Mouse (Mus musculus) kidney, embryonic 16.5 days (tissue): ENCODE data around the gene Prune1. TPM values are rescaled to one million over a fixed set of nuclear protein-coding genes. Genes with fewer than 3 reads are reported as not detected.

ENCODE experiments used
- ATAC-seq: fragments of 200-750 bp; cut with Nextera tagmentation; 2 replicates; pipeline ENCODE4 v1.8.0; 2017; ENCODE audit warnings: moderate TSS enrichment; ENCODE audit not compliant: low FRiP score, low TSS enrichment
- H3K27ac ChIP-seq: fragments of 300-500 bp; sonication (generic); 2 replicates; pipeline ENCODE4 v1.5.1; 2014; ENCODE audit warnings: low read length
- H3K27me3 ChIP-seq: fragments of 300-500 bp; sonication (generic); 2 replicates; pipeline ENCODE4 v1.6.1; 2014; ENCODE audit warnings: low read length, control low read depth, mixed read lengths; ENCODE audit not compliant: insufficient read depth
- H3K36me3 ChIP-seq: fragments of 300-500 bp; sonication (generic); 2 replicates; pipeline ENCODE4 v1.6.1; 2014; ENCODE audit warnings: low read length, control low read depth, mixed read lengths; ENCODE audit not compliant: insufficient read depth
- H3K4me1 ChIP-seq: fragments of 300-500 bp; sonication (generic); 2 replicates; pipeline ENCODE4 v1.6.1; 2014; ENCODE audit warnings: low read length, control low read depth, mixed read lengths; ENCODE audit not compliant: insufficient read depth
- H3K4me2 ChIP-seq: fragments of 300-500 bp; sonication (generic); replicated peaks from 2 replicates; pipeline ENCODE4 v1.6.1; 2014; ENCODE audit warnings: low read depth, low read length
- H3K4me3 ChIP-seq: fragments of 300-500 bp; sonication (generic); 2 replicates; pipeline ENCODE4 v1.5.1; 2014; ENCODE audit warnings: mild to moderate bottlenecking, low read length
- H3K9ac ChIP-seq: fragments of 300-500 bp; sonication (generic); replicated peaks from 2 replicates; pipeline ENCODE4 v1.6.1; 2014; ENCODE audit warnings: low read length
- H3K9me3 ChIP-seq: fragments of 300-500 bp; sonication (generic); 2 replicates; pipeline ENCODE4 v1.6.1; 2016; ENCODE audit warnings: low read length, control low read depth
- WGBS: fragments of 180-500 bp; shearing (Covaris S2); extraction: QIAGEN DNeasy Blood & Tissue Kit; methylation state at CpG from one replicate; pipeline ENCODE4 v1.1.7; 2014; 5-methylcytosine and 5-hydroxymethylcytosine counted together
- polyA plus RNA-seq: library from polyadenylated mRNA; unstranded; fragments of >200 nt; fragmentation: Nextera tagmentation; extraction: Ambion mirVana; gene quantifications from 2 replicates; pipeline ENCODE4 v1.2.1, GENCODE M21; 2015

Prune1 gene
- polyA plus RNA-seq, 1 experiment from 2014 or later: 25.8 TPM

GRCm38 (mm10) chr3:95247660-95248336 is 34.1 kb downstream of the Prune1 start:
- 57% methylated on average over 1 of the region's 1 CpGs for WGBS
- peaks cover 12% of the 10 kb centered on the region; the same call in 1 of the 2 replicates for H3K36me3 ChIP-seq
- no peak for ATAC-seq

GRCm38 (mm10) chr3:95246465-95247231 is 35.2 kb downstream of the Prune1 start:
- H3K4me3 ChIP-seq: no peak overlapping the region
- H3K36me3 ChIP-seq: 0 out of 2 replicates have a peak, but pooled peaks cover 10% of the 10 kb centered on the region
- H3K4me1 ChIP-seq: peaks cover 3% of the 10 kb centered on the region; the same call in 1 of the 2 replicates
- no peak overlapping the region for H3K9ac ChIP-seq
- ATAC-seq: no peak
- no peaks in the 10 kb centered on the region for H3K9me3 ChIP-seq
- no peaks in the 10 kb centered on the region for H3K27me3 ChIP-seq
- H3K4me2 ChIP-seq: no peak overlapping the region
- 83% methylated on average over 5 of the region's 5 CpGs for WGBS
- H3K27ac ChIP-seq: no peak overlapping the region

More at GRCm38 (mm10) chr3:95247660-95248336, 34.1 kb downstream of the Prune1 start:
- Histone ChIP-seq H3K4me1 (peaks cover 3% of the 10 kb centered on the region; the same call in 1 of the 2 replicates), H3K4me2 (no peak overlapping the region), H3K9ac (no peak overlapping the region), H3K4me3 (no peak overlapping the region), H3K9me3 (no peaks in the 10 kb centered on the region), H3K27me3 (no peaks in the 10 kb centered on the region), H3K27ac (no peak overlapping the region)

GRCm38 (mm10) chr3:95243086-95243485 is 38.8 kb downstream of the Prune1 start:
- peaks cover 14% of the 10 kb centered on the region for H3K36me3 ChIP-seq
- H3K4me3 ChIP-seq: no peak overlapping the region
- no peaks in the 10 kb centered on the region for H3K4me1 ChIP-seq
- no peak for ATAC-seq
- no peak overlapping the region for H3K27ac ChIP-seq
- H3K9ac ChIP-seq: no peak overlapping the region
- WGBS: 64% methylated on average over 2 of the region's 2 CpGs
- no peaks in the 10 kb centered on the region for H3K27me3 ChIP-seq
- H3K4me2 ChIP-seq: no peak overlapping the region
- H3K9me3 ChIP-seq: no peaks in the 10 kb centered on the region

GRCm38 (mm10) chr3:95241498-95241897 is 40.4 kb downstream of the Prune1 start, which contains the start of gene Gm128:
Gene Gm128 (minus strand): TSS chr3:95241598.
- WGBS: 81% methylated on average over 7 of the region's 7 CpGs
- Histone ChIP-seq H3K4me1 (no peaks in the 10 kb centered on the region), H3K4me2 (peak within 1 kb of the TSS; percentile 24), H3K27ac (no peak within 1 kb of the TSS), H3K4me3 (no peak within 1 kb of the TSS), H3K9me3 (no peaks in the 10 kb centered on the region), H3K9ac (peak within 1 kb of the TSS; percentile 12; the same call in 1 of the 2 replicates), H3K27me3 (no peaks in the 10 kb centered on the region), H3K36me3 (peaks cover 19% of the 10 kb centered on the region)
- ATAC-seq: no peak

GRCm38 (mm10) chr3:95240900-95241299 is 41.0 kb downstream of the Prune1 start:
- H3K4me2 ChIP-seq: peak overlapping the region; percentile 24
- no peaks in the 10 kb centered on the region for H3K9me3 ChIP-seq
- H3K4me1 ChIP-seq: no peaks in the 10 kb centered on the region
- no peak overlapping the region for H3K27ac ChIP-seq
- no peak overlapping the region for H3K4me3 ChIP-seq
- 27% methylated on average over 17 of the region's 17 CpGs for WGBS
- H3K27me3 ChIP-seq: no peaks in the 10 kb centered on the region
- peak; percentile 50 for ATAC-seq
- H3K9ac ChIP-seq: peak overlapping the region; percentile 12; the same call in 1 of the 2 replicates
- peaks cover 19% of the 10 kb centered on the region for H3K36me3 ChIP-seq

GRCm38 (mm10) chr3:95239971-95240370 is 41.9 kb downstream of the Prune1 start:
- no peak for ATAC-seq
- no peak overlapping the region for H3K4me3 ChIP-seq
- no peak overlapping the region for H3K27ac ChIP-seq
- no peaks in the 10 kb centered on the region for H3K27me3 ChIP-seq
- no peak overlapping the region for H3K9ac ChIP-seq
- WGBS: 85% methylated on average over 12 of the region's 12 CpGs
- no peaks in the 10 kb centered on the region for H3K9me3 ChIP-seq
- peaks cover 19% of the 10 kb centered on the region for H3K36me3 ChIP-seq
- no peaks in the 10 kb centered on the region for H3K4me1 ChIP-seq
- H3K4me2 ChIP-seq: no peak overlapping the region

- no peak overlapping the region for H3K9ac ChIP-seq
- no peak overlapping the region for H3K4me2 ChIP-seq
- no peak overlapping the region for H3K4me3 ChIP-seq
- H3K27me3 ChIP-seq: no peaks in the 10 kb centered on the region
- ATAC-seq: no peak
- H3K9me3 ChIP-seq: no peaks in the 10 kb centered on the region
- 88% methylated on average over 6 of the region's 6 CpGs for WGBS
- H3K36me3 ChIP-seq: peaks cover 26% of the 10 kb centered on the region
- H3K27ac ChIP-seq: no peak overlapping the region
- H3K4me1 ChIP-seq: no peaks in the 10 kb centered on the region
Observed at GRCm38 (mm10) chr3:95239022-95239421, 42.9 kb downstream of the Prune1 start.

GRCm38 (mm10) chr3:95237541-95238099 is 44.3 kb downstream of the Prune1 start:
- Histone ChIP-seq H3K9me3 (no peaks in the 10 kb centered on the region), H3K9ac (no peak overlapping the region), H3K4me3 (no peak overlapping the region), H3K36me3 (peaks cover 39% of the 10 kb centered on the region), H3K4me2 (no peak overlapping the region), H3K4me1 (no peaks in the 10 kb centered on the region; the same call in 1 of the 2 replicates), H3K27ac (no peak overlapping the region), H3K27me3 (no peaks in the 10 kb centered on the region)
- ATAC-seq: no peak
- WGBS: 87% methylated on average over 8 of the region's 8 CpGs

- H3K9ac ChIP-seq: no peak overlapping the region
- no peaks in the 10 kb centered on the region for H3K9me3 ChIP-seq
- ATAC-seq: peak; percentile 40
- H3K4me2 ChIP-seq: no peak overlapping the region
- WGBS: 41% methylated on average over 23 of the region's 23 CpGs
- H3K27ac ChIP-seq: no peak overlapping the region; the same call in 1 of the 2 replicates
- no peaks in the 10 kb centered on the region for H3K27me3 ChIP-seq
- peaks cover 49% of the 10 kb centered on the region for H3K36me3 ChIP-seq
- H3K4me1 ChIP-seq: peaks cover 16% of the 10 kb centered on the region
- H3K4me3 ChIP-seq: no peak overlapping the region
Observed at GRCm38 (mm10) chr3:95235386-95236301, 46.2 kb downstream of the Prune1 start.
